Mouse (Mus musculus) left cerebral cortex, postnatal 4 days (tissue): ENCODE results near the gene Gnai3. TPM values are rescaled to one million over a fixed set of nuclear protein-coding genes. Genes with fewer than 3 reads are reported as not detected.

ENCODE experiments used
- total RNA-seq, 2 experiments: library from RNA; stranded (reverse); gene quantifications; 2 replicates each; pipeline ENCODE4 v1.2.3; 2021

The Gnai3 gene
- total RNA-seq, 2 experiments from 2014 or later: 88.6 to 90.4 TPM

Other genes starting within 250 kb of the Gnai3 start
- gene Gstm7, start 214.3 kb downstream of the Gnai3 start, total RNA-seq: 10 to 100 TPM; 29.3 to 29.7 TPM
- gene Gstm6, start 202.4 kb downstream of the Gnai3 start, total RNA-seq: 1 to 10 TPM; 4.9 to 5.3 TPM
- not detected for gene Gstm3, start 176.9 kb downstream of the Gnai3 start, total RNA-seq
- 1 to 10 TPM; 3.2 to 3.8 TPM for gene Gstm2, start 159.7 kb downstream of the Gnai3 start, total RNA-seq
- gene Gstm1, start 128.2 kb downstream of the Gnai3 start, total RNA-seq: 10 to 100 TPM; 60.4 to 75.2 TPM
- 10 to 100 TPM; 10.3 to 10.9 TPM for gene Gstm4, start 101.3 kb downstream of the Gnai3 start, total RNA-seq
- gene Ampd2, start 59.5 kb downstream of the Gnai3 start, total RNA-seq: 10 to 100 TPM; 65.3 to 75.4 TPM
- gene Gnat2, start 53.4 kb downstream of the Gnai3 start, total RNA-seq: under 1 TPM in 1 of 2 experiments, not detected in 1; 0.44 TPM
- gene Gpr61, start 8.7 kb upstream of the Gnai3 start, total RNA-seq: 10 to 100 TPM; 12.1 to 14.0 TPM
- 10 to 100 TPM; 23.6 to 25.8 TPM for gene Amigo1, start 40.2 kb upstream of the Gnai3 start, total RNA-seq
- 10 to 100 TPM; 10.9 to 11.4 TPM for gene Cyb561d1, start 55.1 kb upstream of the Gnai3 start, total RNA-seq
- gene Atxn7l2, start 64.8 kb upstream of the Gnai3 start, total RNA-seq: 10 to 100 TPM; 33.1 to 34.8 TPM
- 1 to 10 TPM in 1 of 2 experiments, under 1 TPM in 1; 0.98 to 1.4 TPM for gene Sypl2, start 80.5 kb upstream of the Gnai3 start, total RNA-seq
- 10 to 100 TPM; 98.8 to 99.0 TPM for gene Psma5, start 110.8 kb upstream of the Gnai3 start, total RNA-seq
- gene Sort1, start 137.9 kb upstream of the Gnai3 start, total RNA-seq: 10 to 100 TPM; 90.4 to 93.5 TPM
- under 1 TPM in 1 of 2 experiments, not detected in 1; 0.30 TPM for gene Mybphl, start 218.8 kb upstream of the Gnai3 start, total RNA-seq
- 1 to 10 TPM; 4.3 to 6.9 TPM for gene Psrc1, start 237.7 kb upstream of the Gnai3 start, total RNA-seq